Mouse (Mus musculus): ENCODE measurements at regions not wholly inside any gene's neighbourhood (a gene's known extent, or its start where the extent isn't known, plus 50 kb on each side); places are given as distances from the start of the nearest gene placed in this dataset.

DNA sequence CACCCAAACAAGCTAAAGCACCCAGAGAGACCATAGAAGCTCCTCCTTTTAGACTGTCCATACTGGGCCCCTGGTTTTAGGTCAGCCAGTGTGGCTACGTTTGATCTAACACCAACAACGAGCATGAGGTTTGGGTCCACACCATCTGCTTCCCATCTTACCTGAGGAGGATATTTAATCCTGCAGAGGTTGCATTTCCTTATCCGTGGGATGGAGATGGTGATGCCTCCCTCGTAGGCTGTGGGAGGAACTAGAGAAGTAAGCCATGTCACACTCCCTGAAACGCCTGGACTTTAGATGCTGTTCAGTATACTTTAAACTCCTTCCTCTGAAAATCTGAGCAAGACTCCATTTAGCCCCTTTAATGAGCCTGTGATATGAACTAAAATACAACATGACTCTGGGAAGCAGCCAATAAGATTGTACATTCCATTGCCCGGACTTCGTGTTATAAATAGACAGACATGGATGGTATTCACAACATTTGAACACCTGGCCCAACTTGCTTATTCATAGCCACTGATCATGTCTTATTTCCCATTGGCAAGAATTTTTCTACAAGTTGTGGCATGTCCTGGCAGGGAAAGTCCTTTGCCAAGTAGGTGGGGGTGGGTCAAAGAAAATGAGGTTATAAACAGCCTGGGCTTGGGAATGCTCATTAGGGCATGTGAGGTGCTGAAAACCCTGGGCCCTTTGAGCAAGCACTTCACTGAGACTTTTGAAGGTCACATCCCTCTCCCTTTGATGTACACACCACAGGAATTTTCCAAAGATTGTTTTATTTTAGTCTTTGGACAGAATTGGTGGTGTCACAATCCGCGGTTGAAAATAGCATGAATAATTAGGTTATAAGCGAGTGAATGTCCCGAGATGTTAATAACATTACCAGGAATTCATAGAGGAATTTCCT, 89.7 kb upstream of the Pgrmc2 start:
- no peak for ATAC-seq (ENCODE audit: extremely low read depth, insufficient number of reproducible peaks, low FRiP score, poor library complexity, severe bottlenecking)

DNA sequence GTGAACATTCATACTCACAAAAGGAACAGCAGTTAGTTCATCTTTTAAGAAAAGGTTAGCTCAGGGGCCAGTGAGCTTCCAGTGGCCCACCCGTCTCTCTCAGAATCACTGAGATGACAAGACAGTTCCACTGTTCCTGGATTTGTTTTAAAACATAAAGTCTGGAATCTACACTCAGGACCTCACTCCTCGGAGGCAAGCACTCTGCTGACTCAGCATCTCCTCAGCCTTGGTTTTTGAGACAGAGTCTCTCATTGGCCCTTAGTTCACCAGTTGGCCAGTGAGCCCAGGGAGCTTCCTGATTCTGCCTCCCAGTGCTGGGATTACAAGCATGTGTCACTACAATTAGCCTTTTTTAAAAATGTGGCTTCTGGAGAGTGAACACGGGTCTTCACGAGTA, 88.9 kb upstream of the Pgrmc2 start:
- ATAC-seq (ENCODE audit: extremely low read depth, insufficient number of reproducible peaks, low FRiP score, poor library complexity, severe bottlenecking) = no peak

DNA sequence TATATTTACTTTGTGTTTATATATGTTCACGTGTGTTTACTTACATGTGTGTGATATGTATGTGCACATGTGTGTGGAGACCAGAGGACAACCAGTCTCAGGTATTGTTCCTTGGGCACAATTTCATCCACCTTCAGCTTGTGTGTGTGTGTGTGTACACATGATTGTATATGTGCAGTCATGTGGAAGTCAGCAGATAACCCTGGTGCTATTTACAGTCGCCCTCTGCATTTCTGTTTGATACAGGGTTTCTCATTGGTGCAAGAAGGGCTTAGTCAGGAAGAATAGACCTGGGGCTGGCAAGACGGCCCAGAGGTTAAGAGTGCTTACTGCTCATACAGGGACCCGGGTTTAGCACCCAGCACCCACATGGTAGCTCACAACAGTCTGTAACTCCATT, 88.5 kb upstream of the Pgrmc2 start:
- ATAC-seq (ENCODE audit: extremely low read depth, insufficient number of reproducible peaks, low FRiP score, poor library complexity, severe bottlenecking) = no peak

DNA sequence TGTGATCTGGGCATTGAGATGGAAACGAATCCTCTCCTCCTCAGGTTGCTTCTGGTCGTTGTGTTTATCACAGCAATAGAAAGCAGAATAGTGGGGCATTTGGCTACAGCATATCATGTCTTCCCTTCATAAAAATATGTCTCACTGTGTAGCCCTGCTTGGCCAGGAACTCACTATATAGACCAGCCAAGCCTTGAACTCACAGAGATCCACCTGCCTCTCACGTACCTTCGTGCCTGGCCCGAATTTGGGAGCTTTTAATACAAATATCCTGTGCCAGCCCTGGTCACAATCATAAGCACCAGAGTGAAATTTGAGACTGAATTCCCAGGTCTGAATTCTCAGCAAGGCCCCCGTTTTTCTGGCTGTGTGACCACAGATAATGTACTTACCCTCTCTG, 87.7 kb upstream of the Pgrmc2 start:
- no peak for ATAC-seq (ENCODE audit: extremely low read depth, insufficient number of reproducible peaks, low FRiP score, poor library complexity, severe bottlenecking)

DNA sequence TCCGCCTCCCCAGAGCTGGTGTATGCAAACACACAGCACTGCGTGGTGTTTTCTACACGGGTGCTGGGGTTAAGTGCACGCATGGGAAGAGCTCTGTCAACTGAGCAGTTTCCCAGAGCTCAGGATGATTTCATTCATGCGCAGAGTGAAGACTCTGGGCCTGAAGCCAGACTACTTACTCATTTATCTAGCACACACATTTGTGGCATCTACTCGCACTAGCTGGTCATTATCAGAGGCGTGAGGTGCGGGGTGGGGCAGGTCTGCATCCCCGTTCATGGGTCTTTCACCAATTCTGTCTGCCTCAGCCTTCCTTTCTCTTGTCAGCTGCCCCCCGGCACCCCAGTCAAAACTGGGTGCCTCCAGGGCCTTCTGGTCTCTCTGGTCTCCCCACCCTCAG, 86.6 kb upstream of the Pgrmc2 start:
- no peak for ATAC-seq (ENCODE audit: extremely low read depth, insufficient number of reproducible peaks, low FRiP score, poor library complexity, severe bottlenecking)

DNA sequence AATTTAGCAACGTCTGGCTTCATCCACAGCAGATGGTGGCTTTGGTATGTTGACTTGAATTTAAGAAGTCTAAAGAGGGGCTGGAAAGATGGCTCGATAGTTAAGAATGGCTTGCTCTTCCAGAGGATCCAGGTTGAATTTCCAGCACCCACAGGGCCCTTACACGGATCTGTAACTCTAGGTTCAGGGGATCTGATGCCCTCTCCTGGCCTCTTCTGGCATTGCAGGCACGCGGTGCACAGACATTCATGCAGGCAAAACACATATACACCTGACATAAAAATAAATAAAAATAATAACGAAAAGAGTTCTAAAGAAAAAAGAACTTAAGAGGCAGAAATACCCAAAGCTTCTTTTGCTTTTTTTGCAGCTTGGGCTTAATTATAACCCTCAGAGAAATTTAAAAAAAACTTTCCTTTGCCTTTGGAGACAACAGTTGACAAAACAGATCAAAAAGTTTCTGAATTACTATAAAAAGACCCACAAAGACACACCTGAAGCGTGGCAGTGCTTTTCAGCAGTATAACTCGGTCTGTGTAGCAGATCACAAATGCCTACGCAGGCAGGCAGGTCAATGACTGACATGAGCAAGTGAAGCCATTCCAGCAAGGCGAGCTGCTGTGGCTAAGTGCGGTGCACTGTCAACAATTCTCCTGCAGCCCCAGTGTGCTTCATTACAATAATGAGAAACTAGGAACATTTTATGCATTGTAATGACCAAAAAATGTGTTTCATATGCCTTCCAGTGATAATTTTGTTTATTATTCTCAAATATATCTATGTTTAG, 85.5 kb upstream of the Pgrmc2 start:
- ATAC-seq (ENCODE audit: extremely low read depth, insufficient number of reproducible peaks, low FRiP score, poor library complexity, severe bottlenecking) = no peak

DNA sequence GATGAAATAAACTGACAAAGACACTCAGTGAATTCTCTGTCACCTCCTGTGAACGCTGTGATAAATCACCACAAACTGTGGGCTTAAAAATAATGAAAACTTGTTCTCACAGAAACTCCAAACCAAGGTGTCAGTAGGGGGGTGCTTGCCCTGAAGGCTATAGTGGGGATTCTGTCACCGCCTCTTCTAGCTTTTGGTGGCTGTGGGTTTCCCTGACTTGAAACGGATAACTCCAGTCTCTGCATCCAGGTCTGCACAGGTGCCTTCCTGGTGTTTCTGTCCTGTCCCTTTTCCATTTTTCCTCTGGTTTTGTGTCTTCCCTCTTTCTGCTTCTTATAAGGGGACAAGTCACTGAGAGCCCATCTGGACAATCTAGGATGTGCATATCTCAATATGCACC, 84.6 kb upstream of the Pgrmc2 start:
- no peak for ATAC-seq (ENCODE audit: extremely low read depth, insufficient number of reproducible peaks, low FRiP score, poor library complexity, severe bottlenecking)

DNA sequence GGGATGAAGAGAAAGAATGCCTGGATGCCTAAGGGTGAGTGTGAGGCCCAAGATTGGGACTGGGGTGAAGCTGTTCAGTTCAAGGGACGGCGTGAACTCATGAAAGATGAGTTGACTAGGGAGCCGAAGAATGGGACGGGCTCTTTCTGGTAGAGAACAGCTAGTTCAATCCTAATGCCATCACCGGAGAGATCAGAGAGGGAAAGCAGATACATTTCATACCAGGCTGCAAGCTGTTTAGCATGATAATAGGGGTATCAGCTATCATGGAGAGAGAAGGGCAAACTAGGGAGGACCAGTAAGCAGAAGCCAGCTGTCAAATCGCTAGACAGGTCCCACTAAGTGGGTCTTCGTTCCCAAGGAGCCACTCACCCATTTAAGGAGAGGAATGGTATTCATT, 81.9 kb upstream of the Pgrmc2 start:
- ATAC-seq (ENCODE audit: extremely low read depth, insufficient number of reproducible peaks, low FRiP score, poor library complexity, severe bottlenecking) = no peak

DNA sequence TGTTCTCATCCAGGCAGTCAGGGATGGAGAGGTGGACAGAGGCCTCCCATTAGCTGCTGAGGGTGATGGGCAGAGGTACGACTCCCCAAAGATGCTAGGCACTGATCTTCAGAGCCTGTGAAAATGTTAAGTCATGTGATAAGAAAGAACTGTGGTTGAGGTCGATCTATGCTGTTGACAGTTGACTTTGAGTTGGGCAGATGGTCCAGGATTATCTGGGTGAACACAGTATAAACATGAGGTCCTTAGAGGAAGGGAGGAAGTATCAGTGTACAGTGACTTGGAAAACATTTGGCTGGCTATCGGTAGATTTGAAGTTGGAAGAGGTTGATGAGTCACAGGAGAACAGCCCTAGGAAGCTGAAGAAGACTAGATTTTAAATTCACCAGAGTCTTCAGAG, 80.9 kb upstream of the Pgrmc2 start:
- ATAC-seq (ENCODE audit: extremely low read depth, insufficient number of reproducible peaks, low FRiP score, poor library complexity, severe bottlenecking) = no peak

DNA sequence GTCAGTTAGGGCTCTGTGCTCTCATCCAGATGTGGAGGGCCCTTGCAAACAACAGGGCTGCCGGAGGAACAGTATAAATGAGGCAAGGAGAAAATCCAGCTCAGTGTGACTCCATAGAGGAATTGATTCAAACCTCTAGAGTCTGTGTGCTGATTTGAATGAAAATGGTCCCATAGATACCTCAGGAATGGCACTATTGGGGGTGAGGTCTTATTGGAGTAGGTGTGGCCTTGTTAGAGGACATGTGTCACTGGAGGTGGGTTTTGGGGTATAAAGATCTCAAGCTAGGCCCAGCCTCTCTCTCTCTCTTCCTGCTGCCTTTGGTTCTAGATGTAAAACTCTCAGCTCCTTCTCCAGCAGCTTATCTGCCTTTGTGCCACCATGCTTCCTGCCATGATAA, 79.7 kb upstream of the Pgrmc2 start:
- no peak for ATAC-seq (ENCODE audit: extremely low read depth, insufficient number of reproducible peaks, low FRiP score, poor library complexity, severe bottlenecking)

DNA sequence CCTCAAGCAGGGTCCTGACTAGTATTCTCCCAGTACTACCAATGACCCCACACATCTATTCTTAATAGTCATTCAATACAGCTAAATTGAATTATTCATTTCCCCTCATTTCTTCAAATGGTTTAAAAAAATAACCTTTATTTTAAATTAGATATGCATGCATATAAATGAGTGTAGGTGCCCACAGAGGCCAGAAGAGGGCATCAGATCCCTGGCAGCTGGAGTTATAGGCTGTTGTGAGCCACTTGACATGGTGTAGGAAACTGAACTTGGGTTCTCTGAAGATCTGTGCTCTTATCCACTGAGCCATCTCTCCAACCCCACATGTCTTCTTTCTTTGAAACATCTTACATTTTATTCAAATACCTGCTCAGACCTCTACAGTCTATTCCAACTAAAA, 77.8 kb upstream of the Pgrmc2 start:
- no peak for ATAC-seq (ENCODE audit: extremely low read depth, insufficient number of reproducible peaks, low FRiP score, poor library complexity, severe bottlenecking)

DNA sequence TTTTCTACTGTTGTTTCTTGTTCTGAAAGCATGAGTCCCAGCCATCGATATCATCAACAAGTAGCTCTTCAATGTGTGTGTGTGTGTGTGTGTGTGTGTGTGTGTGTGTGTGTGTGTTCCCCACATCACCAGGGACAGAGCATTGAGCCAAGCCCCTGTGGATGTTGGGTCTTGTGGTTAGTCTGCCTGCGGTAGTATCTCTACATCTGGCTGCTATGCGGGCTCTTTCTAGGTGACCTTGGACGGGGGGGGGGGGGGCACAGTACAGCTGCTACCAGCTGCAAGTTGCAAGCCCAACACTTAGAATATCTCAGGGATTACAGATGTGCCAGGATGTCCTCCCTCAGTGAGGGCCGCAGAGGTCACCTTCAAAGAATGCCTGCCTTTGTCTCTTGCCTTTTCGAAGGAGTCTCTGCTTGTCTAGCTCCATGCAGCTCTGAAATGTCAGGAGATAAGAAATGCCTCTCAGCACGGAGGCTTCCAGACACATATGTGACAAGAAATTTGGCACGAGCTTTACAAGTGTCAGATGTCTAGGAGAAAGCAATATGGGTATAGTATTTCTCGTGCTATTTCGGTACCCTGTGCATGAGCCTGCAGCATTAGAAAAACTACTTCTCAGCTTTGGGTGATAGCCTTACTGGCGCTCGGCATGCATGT, 75.6 kb upstream of the Pgrmc2 start:
- ATAC-seq (ENCODE audit: extremely low read depth, insufficient number of reproducible peaks, low FRiP score, poor library complexity, severe bottlenecking) = no peak

DNA sequence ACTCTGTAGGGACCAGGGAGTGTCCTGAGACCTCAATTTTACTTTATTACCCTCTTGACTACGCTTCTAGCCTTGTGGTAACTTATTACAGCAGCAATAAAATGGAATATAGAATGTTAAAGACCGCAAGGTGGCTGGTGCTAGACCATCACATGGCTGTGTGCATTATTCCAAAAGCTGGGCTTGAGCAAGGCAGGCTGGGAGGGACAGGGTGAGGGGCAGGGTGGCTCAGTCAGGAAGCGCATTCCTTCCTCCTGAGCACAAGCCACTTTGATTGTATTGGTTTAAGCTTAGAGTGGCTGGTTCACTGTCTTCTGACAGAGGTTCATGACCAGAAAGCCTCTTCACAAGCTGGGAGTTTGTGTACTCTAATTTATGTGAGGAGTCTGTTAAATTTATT, 74.6 kb upstream of the Pgrmc2 start:
- ATAC-seq (ENCODE audit: extremely low read depth, insufficient number of reproducible peaks, low FRiP score, poor library complexity, severe bottlenecking) = no peak

DNA sequence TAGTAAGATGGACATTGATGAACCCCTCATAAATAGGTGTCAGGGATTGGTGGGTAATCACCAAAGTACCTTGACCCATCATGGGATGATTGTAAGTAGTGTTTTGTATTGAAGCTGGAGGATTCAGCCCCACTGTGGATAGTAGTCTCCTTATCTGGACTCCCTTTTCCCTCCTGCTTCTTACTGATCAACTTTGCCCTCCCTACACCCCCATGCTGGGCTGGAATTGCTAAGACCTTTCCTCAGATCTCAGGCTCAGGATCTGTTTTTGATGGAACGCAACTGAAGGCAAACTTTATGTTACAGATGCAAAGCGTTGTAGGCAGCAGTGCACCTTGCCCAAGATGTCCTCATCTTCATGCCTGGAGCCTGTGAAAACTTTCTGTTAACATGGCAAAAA, 73.7 kb upstream of the Pgrmc2 start:
- ATAC-seq (ENCODE audit: extremely low read depth, insufficient number of reproducible peaks, low FRiP score, poor library complexity, severe bottlenecking) = no peak

DNA sequence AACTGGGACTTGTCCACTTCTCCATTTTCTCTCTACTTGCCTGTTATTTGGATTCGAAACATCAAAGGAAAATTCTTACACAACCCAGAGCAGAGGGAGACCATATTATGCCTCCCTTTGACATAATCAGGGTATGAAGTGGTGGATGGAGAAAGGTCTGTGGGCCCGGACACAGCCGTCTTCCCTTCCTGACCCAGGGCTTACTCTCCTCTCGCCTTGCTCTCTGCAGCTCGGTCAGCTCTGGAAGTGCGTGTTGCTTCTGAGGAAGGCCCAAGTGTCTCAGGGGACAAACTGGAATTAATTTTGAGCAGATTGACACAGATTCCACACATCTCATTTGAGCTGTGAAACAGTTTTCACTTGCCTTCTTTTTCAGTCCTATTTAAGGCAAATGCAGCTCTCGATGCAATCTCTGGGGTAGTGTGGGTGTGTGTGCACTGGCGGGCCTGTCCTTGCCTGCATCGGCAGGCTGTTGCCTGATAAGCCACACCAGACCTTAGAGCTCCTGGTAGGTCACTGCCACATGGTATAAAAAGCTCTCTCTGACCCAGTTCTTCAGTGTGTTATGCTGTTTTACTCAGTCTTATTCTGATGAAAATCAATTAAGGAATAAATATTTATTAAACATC, 72.4 kb upstream of the Pgrmc2 start:
- no peak for ATAC-seq (ENCODE audit: extremely low read depth, insufficient number of reproducible peaks, low FRiP score, poor library complexity, severe bottlenecking)

DNA sequence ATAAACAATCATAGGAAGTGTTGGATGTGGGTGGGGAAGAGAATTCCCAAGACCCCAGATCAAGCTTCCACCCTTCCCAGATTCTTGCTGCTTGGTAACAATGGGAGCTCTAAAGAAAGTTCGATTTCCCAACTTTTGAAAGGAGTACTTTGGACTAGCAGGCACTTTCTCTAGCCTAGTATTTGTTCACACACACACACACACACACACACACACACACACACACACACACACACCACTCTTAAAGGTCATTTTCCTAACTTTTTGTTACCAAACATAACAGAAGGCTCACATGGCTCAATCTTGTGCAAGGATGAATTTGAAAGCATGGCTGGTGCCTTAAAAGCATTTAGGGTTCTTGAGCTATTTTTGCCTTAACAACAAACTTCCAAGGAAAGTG, 71.6 kb upstream of the Pgrmc2 start:
- no peak for ATAC-seq (ENCODE audit: extremely low read depth, insufficient number of reproducible peaks, low FRiP score, poor library complexity, severe bottlenecking)

DNA sequence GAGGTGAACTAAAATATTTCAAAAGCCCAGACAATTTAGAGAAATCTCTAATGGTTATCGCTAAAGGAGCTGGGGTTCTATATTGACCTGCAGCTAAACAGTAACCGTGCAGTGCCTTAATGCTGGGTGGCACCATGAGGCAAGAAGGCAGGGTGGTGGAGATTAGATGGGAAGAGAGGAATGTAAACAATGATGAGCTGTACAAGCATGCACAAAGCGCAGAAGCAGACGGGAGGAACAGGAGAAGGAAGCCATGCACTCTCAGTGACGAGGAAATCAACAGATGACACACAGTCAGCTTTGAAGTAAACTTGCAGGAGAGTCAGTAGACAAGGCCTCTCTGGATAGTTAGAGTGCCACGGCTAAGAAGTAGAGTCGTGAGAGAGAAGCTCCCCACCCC, 69.1 kb upstream of the Pgrmc2 start:
- ATAC-seq (ENCODE audit: extremely low read depth, insufficient number of reproducible peaks, low FRiP score, poor library complexity, severe bottlenecking) = no peak

DNA sequence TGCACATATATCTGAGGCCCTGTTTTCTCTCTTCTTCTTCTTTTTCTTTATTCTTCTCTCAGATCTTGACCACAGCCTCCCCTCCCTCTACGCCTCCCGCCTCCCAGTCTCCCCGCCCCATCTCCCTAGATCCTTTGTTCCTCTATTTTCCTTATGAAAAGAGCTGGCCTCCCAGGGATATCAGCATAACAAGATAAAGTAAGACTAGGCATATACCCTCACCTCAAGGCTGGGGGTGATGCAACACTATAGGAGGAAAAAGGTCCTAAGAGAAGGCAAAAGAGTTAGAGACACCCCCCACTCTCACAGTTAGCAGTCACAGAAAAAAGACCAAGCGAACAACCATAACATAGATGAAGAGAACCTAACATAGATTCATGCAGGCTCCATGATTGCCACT, 57.5 kb upstream of the Pgrmc2 start:
- ATAC-seq (ENCODE audit: extremely low read depth, insufficient number of reproducible peaks, low FRiP score, poor library complexity, severe bottlenecking) = no peak

DNA sequence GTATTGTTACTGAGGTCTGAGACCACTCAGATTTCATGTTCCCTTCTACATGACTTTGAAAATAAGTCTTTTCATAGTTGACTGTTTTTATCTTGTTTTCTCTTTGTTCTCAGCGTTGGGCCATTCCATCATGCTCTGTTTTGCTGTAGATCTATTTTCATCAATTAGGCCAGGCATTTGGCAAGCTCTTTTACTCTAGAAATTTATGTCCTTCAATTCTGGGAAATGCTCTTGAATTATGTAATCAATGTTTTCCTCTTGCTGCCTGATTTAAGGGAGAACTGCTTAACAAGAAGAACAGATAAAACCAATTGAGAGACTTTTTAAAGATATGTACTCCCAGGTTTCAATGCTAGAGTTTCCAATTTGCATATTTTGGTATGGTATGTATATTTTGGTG, 55.1 kb upstream of the Pgrmc2 start:
- no peak for ATAC-seq (ENCODE audit: extremely low read depth, insufficient number of reproducible peaks, low FRiP score, poor library complexity, severe bottlenecking)

DNA sequence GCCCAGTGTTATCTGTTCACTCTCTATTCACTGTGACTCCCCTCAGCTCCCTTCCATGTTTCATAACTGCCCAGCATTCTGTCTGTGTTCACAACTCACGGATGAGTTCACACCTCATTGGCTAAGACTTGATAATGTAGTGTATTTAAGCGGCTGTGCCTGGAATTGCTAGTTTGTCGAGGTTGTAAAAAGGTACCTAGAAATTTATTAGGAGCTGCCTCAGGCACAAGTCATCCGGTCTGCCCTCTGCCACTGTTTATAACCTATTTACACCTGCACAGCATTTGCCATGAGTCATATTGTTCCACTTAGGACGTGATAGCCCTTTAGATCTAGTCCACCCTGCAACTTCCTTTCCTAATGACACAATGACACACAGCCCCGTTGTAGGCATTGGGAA, 50.0 kb upstream of the Pgrmc2 start:
- ATAC-seq (ENCODE audit: extremely low read depth, insufficient number of reproducible peaks, low FRiP score, poor library complexity, severe bottlenecking) = no peak

Measured in neutrophil, adult 5-6 weeks (primary cell).